Mouse (Mus musculus) cerebellum, adult 9-10 months (tissue): ENCODE data around the gene Elmsan1.

ENCODE experiments used
- DNase-seq: peaks from one replicate; pipeline ENCODE4 v3.0.0; 2022

Elmsan1 gene

DNA sequence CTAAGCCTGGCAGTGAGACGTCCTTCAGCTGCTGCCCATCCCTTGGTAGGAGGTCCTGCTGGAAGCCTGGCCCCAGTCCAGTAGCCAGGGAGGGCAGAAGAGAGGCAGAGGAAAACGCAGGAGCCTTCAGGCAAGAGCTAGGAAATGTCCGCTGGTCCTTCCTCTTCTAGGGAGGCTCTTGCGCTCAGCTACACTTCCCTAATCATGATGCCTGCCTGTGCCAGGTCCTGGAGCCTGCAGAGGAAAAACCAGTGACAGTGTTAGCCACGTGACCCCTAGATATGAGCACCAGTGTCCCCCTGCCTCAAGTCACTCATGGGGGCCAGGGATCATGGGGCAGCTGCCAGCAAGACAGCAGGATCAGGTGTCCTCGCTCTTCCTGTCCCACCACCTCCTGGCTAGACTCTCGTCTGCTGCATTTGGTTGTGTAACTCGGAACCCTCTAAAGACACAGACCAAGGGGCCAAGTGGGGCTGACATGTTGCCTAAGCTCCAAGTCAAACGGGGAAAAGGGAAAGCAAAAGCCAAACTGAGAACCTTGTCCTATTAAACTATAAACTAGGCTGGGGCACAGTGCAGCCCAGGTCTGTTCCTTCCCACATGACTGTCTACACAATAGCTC, 44.4 kb downstream of the Elmsan1 start:
- no peak for DNase-seq

DNA sequence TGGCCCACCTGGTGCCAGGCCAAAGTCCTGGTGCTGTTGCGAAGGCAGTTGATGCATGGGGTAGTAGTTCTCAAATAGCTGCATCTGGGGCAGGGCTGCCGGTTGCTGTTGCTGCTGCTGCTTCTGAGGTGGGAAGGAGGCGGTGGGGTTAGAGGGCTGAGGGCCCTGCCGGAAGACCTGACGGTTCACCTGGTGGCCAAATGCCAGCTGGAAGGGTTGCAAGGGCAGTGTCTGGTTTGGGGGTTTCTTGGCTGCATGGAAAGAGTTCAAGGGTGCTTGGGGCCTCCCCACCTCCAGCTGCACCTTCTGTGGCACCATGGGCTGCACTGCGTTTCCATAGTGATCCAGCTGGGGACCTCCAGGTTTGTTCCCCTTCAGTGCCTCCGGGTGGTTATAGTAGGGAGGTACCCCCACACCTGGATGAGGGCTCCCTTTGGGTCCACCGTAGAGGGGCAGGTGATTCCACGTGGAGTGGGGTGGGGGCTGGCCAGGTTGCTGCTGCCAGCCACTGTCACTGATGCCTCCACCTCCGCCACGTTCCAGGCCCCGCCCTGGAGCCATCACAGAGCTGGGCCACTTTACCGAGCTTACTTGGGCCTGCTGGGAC, 45.3 kb downstream of the Elmsan1 start:
- no peak for DNase-seq

DNA sequence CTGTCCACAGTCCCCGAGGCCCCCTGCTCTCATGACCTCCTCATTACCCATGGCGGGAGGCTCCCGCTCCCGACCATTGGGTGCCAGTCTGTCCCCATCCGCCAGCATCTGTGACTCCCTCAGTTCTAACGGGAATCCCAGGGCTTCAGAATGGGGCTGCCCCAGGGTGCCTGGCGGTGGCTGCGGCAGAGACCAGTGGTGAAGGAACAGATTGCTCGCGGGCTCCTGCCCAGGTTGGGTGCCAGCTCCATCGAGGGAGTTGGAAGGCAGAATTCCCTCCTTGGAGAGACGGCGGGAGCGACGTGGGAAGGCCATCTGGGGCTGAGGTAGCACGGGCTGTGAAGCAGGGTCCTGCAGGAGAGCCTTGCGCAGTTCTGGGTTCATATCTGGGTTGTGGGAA, 45.8 kb downstream of the Elmsan1 start:
- peak; percentile 75 for DNase-seq

DNA sequence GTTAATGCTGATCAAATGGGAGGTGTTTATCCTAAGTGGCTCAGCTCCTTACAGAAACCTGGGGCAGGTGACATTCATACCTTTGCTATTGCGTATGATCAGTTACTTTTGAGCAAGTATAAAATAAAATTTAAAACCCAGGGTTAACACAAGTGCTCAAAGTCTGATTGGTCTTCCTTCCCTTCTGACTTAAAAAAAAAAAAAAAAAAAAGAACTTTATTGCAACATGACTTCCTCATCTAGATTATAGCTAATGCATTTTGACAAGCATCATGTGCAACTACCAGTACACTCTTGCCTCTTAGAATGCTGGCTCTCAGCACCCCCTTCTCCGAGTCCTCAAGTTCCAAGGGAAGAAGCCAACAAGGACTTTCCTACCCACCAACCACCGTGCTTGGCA, 46.5 kb downstream of the Elmsan1 start:
- no peak for DNase-seq

DNA sequence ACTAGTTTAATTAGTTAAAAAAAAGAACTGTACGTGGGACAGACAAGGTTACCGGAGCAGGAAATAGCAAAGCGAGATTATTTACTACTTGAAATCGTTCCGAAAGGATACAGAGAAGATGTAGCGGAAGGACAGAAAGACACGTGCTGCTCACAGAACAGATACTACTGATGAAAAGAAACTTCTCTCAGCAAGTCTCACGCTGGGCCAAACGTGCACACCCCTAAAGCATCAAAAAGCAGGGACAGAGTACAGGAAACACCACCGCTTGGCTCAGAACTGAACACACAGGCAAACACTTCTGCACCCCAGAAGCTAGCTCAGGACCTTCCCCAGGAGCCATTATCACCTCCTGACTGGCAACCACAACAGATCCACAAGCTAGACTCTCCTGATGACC, 48.1 kb downstream of the Elmsan1 start:
- DNase-seq: no peak

DNA sequence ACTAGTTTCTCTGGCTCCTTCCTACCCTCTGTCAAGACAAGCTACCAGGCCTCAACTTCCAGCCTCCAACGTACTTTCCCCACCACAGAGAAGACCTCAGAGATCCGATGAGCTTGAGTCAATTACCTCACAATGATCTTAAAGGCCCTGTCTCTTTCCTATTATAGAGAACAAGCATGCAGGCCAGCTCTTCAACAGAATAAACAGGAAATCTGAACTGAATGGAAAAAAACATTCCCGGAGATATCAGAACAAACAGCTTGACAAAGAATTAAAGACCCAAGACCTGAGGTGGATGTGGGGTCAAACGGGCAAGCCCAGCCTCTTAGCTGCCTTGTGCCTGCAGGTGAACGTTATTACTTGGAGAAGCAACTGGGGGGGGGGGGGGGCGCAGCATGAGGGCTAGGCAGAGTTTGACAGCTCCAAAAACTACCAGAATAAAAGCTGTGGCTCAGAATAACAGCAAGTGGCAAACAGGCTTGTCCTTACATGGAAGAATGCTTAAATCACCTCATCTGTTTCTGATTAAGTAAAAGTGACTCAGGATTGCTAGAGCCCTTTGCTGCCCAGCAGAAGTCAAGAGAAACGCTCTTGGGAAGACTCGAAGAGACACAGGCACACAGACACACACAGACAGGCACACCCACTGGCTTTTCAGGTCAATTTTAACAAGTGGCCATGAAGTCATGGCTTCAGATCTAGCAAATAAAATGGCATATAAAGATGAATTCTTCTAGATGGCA, 52.9 kb downstream of the Elmsan1 start:
- no peak for DNase-seq

DNA sequence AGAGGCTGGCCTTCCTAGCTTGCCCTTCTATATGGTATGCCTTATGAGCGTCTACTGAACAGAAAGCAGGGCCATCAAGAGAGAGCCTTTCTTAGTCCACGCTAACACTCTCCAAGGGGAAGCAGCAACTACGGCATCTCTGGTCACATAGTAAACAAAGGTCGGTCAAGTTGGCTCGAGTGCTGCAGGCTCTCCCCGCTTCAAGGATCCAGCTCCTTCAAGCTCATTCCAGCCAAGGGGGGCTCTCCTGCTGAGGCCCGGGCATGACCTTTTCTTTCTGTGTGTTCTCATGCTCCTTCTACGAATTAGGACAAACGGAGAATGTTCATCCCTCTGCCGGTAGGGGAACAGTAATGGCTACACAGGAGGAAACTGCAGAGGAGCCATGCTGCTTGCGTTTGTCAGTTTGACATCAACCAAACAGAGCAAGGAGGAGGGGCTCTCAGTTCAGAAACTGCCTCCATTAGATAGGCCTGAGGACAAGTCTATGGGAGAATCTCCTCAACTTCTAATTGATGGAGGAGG, 55.0 kb downstream of the Elmsan1 start:
- DNase-seq: no peak

DNA sequence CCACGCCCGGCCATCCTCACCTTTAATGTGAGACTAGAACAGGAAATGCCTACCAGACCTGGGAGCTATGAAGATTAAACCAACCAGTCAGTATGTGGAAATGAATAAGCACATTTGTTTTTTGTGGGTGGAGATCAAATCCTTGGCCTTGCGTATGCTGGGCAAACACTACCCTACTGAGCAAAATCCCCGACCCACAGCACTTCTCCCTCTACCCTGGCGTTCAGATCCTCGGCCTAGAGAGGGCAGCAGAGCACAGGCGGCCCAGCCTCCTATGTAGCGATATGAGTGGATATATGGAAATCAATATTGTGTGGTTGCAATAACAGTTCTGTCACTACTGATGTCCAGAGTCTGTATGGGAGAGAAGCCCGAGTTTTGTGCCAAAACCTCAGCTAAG, 55.5 kb downstream of the Elmsan1 start:
- DNase-seq: no peak

DNA sequence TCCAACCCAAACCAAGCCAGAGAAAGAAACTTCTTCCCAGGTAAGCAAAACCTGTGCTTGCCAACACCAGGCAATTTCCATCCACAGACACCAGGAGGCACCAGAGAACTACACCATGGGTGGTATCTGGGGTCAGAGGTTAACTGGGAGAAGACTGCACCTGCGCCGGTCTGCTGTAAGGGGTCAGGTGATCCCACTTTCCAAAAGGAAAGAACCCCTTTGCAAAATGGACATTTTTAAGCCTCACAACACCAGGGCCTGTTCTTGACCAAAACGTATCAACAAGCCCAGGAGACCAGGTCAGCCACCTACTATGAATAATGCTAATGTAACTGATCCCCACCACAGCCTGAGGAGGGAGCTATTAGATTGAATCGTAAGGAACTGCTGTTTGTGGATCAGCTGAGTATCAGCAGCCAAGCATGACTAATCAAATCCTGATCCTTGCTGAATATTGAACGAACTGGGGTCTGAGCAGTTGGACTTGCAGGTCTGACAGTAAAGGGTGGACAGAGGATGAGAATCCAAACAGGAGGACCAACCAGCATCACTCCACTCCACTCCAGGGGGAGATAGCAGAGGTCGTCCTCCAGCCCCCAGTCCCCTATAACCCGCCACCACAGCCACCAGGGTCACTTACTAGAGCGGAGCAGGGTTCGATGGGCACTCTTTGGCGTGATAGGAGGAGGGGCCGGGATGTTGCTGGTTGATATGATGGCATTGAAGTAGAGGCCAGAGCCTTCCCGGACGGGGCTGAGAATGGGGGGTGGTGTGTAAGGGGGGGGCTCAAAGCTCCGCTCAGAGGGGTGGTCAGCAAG, 56.9 kb downstream of the Elmsan1 start:
- no peak for DNase-seq

DNA sequence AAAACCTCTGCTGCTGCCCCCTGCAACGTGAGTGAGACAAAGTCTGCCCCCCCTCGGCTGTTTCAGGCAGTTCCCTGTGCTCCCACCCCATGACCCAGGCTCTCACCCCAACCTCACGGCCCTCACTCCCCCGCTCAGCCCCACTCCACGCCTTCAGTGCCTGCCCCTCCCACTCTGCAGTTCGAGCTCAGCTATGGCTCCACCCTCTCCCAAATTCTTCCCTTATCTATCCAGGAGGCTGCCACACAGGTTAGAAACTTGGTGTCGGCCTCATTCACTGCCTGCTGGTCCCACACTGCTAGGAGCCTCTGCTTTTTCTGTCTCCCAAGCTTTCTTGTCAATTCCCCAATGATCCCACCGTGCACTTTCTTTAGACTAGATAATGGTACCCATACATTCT, 57.6 kb downstream of the Elmsan1 start:
- DNase-seq: no peak

DNA sequence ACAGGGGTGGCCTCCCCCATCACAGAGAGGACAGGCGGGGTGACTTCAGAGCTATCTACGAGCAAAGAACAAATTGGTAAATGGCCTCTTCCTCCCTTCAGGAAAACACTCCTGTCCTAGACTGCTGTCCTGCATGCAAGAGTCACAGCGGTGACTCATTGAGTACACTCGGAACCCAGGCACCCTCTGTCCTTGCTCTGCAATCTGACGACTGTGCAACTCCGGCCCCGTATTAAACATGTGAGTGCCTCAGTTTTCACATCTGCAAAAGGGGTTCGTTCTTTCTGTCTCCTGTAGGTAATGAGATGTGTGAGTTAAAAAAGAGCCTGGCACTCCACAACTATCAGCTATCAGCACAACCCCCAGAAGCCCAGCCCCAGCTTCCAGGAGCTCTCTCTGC, 58.2 kb downstream of the Elmsan1 start:
- DNase-seq: no peak

DNA sequence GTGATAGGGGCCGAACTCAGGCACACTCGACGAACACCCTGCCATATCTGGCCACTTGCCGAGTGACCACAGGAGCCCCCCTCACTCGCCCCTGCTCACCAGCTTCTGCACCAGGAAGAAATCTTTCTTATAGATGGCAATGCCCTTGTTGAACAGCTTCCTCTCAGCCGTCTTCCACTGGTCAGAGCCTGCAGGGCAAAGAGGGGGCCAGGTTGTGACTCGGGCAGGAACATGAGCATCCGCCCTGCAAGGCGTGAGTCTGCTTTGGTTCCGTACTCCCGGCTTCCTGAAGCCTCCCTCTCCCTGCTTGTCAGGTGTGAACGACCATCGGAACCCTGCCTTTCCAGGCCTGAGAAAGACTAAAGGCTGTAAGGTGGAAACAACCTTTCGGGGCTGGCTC, 60.5 kb downstream of the Elmsan1 start:
- DNase-seq: peak; percentile 19

DNA sequence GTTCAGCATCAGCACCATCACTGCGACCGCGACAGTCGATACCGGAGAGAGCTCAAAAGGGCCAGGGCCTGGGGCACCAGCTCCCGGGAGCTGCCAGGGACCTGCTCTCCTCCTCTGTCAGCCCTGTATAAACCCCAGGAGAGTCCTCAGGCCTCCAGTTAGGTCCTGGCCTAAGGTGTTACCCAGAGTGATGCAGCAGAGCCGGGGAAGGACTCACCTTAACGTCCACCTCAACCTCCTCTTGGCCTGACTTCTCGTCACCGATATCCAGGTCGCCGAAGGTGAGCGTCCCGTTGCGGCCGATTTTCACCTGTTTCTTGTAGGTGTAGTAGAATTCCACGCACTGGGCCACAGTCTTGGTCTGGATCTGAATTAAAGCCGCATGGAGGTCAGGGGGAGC, 62.5 kb downstream of the Elmsan1 start:
- peak; percentile 27 for DNase-seq

DNA sequence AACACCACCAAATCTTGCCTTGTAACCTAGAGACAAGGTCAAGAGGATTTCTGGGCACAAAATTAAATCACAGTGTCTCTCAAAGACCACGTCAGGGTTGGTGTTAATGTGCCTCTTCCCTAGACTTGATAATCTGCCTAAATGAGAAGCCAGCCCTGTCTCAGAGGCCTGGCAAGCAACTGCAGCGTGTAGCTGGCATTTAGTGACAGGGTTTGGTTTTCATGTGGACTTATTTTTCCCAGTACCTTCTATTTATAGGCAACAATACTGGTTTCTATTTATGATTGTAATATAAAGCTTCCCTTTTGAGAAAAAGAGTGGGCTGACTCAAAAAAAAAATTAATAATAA, 63.2 kb downstream of the Elmsan1 start:
- peak; percentile 75 for DNase-seq

DNA sequence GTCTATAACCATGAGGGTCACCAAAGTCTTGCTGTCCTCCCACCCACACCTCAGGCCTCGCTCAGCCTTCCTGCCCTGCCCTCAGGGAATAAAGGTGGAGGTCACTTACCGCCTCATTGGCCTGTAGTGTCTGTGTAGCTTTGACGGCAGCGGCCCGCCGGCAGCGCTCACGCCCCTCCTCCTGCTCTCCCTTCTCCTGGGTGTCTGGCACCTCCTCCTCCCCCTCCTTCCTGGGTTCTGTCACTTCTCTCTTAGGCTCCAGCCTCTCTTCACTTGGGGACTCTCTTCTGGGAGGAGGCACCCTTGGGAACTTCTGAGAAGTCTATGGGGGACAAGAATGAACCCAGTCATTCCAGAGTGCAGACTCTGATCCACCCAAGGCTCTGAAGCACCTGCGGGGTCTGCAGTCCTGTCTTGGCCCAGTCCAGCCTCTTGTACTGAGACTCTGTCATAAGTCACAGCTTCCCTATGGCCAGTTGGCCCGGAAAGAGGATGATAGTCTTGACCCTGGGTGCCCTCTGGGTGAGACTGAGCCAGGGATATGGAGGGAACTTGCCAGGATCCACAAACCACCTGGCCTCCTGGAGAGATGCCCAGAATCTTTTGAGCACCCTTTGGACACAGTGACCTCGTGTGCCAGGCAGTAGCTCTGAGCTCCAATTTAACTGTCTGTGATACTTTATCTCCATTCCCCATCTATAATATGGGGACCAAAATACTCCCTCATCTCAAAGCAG, 63.7 kb downstream of the Elmsan1 start:
- DNase-seq: peak; percentile 98

DNA sequence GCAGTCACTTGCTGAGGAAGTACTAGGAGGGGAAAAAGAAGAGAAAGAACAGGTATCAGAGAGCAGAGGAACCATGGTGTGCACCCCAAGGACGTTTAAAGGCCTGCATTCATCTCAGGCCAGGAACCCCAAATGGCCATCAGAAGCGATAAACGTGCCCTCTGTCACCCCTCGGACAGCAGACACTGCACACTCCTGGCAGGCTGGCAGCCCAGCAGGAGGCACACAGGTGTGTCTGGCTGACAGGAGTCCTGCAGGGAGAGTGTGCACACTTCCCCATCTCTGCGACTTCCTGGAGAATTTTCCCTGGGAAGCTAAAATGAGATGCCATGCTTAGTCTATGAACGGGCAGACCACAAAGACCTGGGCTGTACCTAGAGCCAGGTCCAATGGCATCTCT, 65.3 kb downstream of the Elmsan1 start:
- DNase-seq: peak; percentile 44

DNA sequence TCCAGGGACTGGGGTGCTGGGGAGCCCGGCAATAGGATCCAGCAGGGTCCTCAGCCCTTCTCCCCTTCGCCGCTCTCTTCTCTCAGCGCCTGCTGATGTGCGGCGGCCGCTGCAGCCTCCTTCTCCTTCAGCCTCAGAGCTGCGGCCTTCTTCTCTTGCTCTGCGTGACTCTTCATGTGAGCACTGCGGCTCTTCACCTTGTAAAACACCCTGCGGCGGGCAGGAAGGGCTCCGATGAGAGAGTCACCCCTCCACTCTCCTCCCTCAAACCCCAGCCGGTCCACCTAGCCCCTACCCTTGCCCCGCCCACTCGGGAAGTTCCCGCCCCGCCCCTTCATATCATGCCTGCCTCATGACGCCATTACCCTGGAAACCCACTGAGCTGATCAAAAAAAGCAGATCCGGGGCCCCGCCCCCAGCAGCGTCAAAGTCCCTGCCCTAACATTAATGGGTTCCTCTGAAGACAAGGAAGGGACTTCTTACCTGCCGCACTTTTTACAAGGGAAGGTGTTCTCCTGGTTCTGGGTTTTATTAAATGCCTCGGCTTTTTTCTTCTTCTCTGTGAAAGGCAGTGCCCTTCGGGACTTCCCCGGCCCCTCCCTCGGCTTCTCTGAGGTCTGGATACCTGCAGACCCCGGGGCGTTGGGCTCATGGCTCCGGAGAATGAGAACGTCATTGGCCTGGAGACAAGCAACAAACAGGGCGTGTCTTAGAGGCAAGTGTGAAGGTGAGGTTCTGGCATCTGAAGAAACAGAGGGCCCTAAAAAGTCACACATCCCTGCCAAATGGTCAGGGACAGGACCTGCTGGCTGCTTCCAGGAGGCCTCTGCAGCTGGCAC, 66.1 kb downstream of the Elmsan1 start:
- DNase-seq: peak; percentile 54

DNA sequence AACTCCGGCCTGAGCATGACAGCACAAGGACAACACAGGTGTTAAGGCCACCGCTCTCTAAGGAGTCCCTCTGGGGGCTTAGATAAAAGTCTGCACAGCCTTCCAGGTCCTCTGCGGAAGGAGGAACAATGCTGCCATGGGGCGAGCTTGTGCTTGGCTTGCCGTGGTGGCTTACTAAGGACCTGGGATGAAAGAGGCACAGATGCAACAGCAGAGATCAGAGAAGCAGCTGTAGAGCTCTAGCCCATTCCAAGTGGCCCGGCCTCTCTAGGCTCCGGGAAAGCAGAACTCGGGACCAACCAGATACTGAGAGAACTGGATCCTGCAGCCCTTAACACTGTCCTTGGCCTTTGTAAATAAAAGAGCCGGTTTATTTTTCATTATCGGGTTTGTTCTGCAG, 66.8 kb downstream of the Elmsan1 start:
- peak; percentile 11 for DNase-seq

DNA sequence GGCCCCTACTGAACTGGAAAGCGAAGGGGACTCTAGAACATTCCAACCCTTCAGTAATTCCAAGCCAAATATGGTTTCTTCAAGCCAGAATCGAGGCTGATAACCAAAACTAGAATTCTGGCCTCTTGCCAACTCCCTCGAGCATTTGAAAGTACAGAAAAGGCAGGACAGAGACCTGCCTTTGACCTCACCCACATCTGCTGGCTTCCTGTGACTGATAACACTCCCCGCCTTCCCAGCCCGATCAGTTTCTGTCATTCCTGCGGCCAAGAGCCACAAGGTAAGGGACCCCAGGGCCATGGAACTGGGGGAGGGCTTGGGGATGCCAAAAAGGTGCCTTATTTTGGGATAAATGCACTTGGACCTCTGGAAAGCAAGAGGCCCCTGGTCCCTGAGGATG, 67.7 kb downstream of the Elmsan1 start:
- peak; percentile 46 for DNase-seq

DNA sequence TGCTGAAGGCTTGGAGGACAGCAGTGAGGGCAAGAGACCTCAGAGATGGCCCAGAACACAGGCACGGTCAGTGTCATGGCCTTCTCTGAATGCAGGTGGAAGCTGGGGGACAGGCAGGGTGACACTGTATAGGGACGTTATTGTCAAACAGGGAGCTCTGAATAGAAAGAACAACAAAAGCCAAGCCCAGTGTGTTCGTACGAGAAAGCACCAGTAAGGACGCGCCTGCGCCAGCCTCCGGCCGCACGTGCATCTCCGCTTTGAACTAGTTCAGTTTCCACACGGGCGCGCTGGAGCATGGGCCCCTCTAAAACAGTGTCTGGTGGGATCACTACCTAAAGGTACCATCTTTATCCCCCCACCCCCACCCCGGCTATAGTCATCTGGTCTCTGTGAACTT, 68.7 kb downstream of the Elmsan1 start:
- DNase-seq: peak; percentile 23

DNA sequence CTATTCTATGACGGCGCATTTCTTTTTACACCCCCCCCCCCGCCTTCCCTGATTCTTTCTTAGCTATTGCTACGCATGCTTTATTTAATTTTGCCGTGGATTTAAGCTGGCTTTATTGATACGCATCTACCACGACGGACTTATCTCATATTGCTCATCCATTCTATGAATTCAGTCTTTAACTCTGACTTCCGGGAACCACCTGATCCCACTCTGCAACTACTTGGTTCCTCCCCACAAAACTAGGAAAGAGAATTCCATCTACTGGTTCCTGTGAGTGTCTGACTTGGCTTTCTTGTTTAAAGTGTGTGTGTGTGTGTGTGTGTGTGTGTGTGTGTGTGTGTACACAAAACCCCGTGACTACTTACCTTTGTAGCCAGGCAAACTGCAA, 70.1 kb downstream of the Elmsan1 start:
- DNase-seq: no peak
